Mouse (Mus musculus) bone marrow, adult 2 months (tissue): Measurements from ENCODE around the gene Ccl17. TPM values are rescaled to one million over a fixed set of nuclear protein-coding genes. Genes with fewer than 3 reads are reported as not detected.
"Not testable (repeated sequence)": the region's sequence is repeated elsewhere in the genome, so short reads cannot be mapped to it uniquely, and the experiment has no call there.

Source experiments
- H3K27ac ChIP-seq: fragments of 200-500 bp; 2 replicates; pipeline ENCODE4 v1.5.1; 2012; ENCODE audit warnings: low read depth, mild to moderate bottlenecking, control low read depth, inconsistent platforms, low read length; ENCODE audit not compliant: control insufficient read depth, poor library complexity, insufficient read depth
- H3K4me1 ChIP-seq: fragments of 200-500 bp; 2 replicates; pipeline ENCODE4 v1.6.1; 2011; ENCODE audit warnings: low read length; ENCODE audit not compliant: control insufficient read depth, insufficient read depth
- H3K4me3 ChIP-seq: fragments of 200-500 bp; replicated peaks from 2 replicates; pipeline ENCODE3; 2011; ENCODE audit warnings: mild to moderate bottlenecking, low read depth, low read length, control low read depth; ENCODE audit not compliant: control insufficient read depth
- CTCF ChIP-seq: fragments of 200-500 bp; IDR thresholded peaks from 2 replicates; pipeline ENCODE4 v1.5.1; 2011; ENCODE audit warnings: low read length, control low read depth; ENCODE audit not compliant: control insufficient read depth, insufficient read depth
- POLR2A ChIP-seq: fragments of 200-500 bp; IDR thresholded peaks from 2 replicates; pipeline ENCODE4 v1.6.1; 2011; ENCODE audit warnings: low read depth, mild to moderate bottlenecking, control low read depth, low read length, borderline replicate concordance; ENCODE audit not compliant: control insufficient read depth
- WGBS: fragments of 180-500 bp; shearing (Covaris S2); methylation state at CpG from one replicate; pipeline ENCODE4 v1.1.7; 2018; 5-methylcytosine and 5-hydroxymethylcytosine counted together
- polyA plus RNA-seq: library from polyadenylated mRNA; stranded (reverse); fragments of >200 nt; gene quantifications from 2 replicates; pipeline ENCODE4 v1.2.4, GENCODE M21; 2011; ENCODE audit warnings: low replicate concordance; ENCODE audit not compliant: missing spikeins, insufficient read depth, insufficient read length

The Ccl17 gene
- polyA plus RNA-seq, 1 experiment: not detected

DNA sequence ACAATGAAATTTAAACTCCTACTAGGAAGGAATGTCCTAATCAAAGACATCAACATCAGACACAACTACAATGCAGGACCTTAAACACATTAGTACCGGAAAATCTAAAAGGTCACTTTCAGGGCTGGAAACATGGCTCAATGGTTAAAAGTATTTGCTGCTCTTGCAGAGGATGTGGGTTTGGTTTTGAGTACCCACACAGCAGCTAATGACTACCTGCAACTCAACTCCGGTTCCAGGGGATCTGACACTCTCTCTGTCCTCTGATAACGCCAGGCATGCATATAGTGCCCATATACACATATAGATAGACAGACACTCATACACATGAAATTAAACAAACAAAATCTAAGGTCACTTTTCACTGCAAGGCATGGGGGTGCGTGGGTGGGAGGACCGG lies 16.0 kb downstream of the Ccl17 start:
- Histone ChIP-seq H3K4me3 (no peak overlapping the region), H3K4me1 (no peaks in the 10 kb centered on the region), H3K27ac (no peak overlapping the region)
- WGBS: 89% methylated on average over 5 of the region's 5 CpGs
- no peak for TF ChIP-seq CTCF
- no peak for TF ChIP-seq POLR2A

DNA sequence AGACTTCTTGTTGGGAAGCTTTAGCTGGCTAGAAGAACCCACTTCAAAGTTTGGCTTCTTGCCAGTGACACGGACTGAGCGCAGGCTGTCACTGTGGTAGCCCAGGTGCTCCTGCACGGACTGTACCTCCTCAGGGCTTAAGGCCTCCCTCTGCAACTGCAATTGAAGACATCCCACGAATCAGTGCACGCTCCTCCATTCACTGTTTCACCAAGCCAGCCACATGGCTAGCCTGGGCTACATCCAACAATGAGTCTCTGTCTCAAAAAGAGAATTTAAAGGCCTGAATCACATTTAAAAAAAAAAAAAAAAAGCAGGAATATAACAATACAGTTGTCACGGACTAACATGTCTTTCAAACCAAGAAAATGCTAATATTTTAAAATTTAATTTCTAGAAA lies 18.0 kb downstream of the Ccl17 start:
- no peak overlapping the region for H3K4me3 ChIP-seq
- H3K27ac ChIP-seq: no peak overlapping the region
- 80% methylated on average over 6 of the region's 6 CpGs for WGBS
- H3K4me1 ChIP-seq: no peaks in the 10 kb centered on the region
- TF ChIP-seq CTCF (no peak), POLR2A (no peak)

DNA sequence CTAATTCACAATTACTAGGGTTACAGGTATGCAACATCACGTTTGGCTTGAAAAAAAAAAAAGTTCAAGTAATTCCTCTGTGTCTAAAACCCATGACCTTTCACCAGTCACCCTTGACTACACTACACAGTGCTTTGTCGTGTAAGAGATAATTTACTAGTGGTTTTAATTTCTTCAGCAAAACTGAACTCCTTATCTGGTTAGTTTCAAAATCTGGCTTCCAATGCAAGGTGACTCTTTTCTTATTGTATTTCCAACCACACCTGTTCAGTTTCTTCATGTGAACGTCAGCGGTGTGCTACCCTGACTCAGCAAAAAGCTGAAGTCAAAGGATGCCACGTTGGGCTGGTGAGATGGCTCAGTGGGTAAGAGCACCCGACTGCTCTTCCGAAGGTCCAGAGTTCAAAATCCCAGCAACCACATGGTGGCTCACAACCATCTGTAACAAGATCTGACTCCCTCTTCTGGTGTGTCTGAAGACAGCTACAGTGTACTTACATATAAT lies 23.7 kb downstream of the Ccl17 start:
- WGBS: 58% methylated on average over 7 of the region's 7 CpGs
- H3K4me1 ChIP-seq, H3K27ac ChIP-seq, H3K4me3 ChIP-seq: not testable (repeated sequence)

DNA sequence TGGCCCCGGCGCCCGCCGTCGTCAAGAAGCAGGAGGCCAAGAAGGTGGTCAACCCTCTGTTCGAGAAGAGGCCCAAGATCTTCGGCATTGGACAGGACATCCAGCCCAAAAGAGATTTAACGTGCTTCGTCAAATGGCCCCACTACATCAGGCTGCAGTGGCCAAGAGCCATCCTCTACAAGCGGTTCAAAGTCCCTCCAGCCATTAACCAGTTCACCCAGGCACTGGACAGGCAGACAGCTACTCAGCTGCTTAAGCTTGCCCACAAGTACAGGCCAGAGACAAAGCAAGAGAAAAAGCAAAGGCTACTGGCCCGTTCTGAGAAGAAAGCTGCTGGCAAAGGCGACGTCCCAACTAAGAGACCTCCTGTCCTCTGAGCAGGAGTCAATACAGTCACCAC lies 25.5 kb downstream of the Ccl17 start:
- 82% methylated on average over 13 of the region's 13 CpGs for WGBS
- H3K4me3 ChIP-seq, H3K27ac ChIP-seq, H3K4me1 ChIP-seq: not testable (repeated sequence)

DNA sequence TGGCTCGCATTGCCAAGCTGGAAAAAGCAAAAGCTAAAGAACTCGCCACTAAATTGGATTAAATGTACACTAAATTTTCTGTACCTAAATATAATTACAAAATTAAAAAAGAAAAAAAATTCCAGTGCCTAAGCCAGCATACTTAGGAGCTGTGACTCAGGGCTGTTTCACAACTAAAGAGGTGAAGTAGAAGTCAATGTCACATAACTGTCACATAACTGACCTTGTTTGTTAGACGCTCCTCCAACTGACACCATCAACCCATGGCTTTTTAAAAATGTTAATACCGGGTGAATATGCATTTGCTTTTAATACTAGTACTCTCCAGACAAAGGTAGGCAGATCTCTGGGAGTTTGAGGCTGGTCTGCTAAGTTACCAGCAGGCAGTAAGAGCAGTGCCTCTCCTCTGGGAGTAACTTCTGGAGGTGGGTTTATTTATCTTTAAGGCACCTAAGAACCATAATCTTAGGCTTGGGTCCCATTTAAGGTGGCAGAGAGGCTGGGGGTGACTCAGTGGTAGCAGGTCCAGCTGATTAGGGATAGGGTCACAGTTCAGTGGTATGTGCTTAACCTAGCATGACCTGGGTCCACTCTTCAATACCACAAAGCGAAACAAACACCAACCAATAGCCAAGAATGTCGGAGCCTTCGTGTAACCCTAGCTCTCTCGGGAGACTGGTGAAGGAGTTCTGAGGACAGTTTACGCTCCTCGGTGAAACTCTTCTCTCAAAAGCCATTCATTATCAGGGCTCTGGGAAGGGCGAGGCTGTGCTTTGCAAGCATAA lies 26.4 kb downstream of the Ccl17 start:
- WGBS: 57% methylated on average over 11 of the region's 11 CpGs
- Histone ChIP-seq H3K27ac (no peak overlapping the region), H3K4me3 (peak overlapping the region; percentile 11), H3K4me1 (peaks cover 1% of the 10 kb centered on the region; the same call in 1 of the 2 replicates)
- TF ChIP-seq CTCF: no peak
- no peak for TF ChIP-seq POLR2A

DNA sequence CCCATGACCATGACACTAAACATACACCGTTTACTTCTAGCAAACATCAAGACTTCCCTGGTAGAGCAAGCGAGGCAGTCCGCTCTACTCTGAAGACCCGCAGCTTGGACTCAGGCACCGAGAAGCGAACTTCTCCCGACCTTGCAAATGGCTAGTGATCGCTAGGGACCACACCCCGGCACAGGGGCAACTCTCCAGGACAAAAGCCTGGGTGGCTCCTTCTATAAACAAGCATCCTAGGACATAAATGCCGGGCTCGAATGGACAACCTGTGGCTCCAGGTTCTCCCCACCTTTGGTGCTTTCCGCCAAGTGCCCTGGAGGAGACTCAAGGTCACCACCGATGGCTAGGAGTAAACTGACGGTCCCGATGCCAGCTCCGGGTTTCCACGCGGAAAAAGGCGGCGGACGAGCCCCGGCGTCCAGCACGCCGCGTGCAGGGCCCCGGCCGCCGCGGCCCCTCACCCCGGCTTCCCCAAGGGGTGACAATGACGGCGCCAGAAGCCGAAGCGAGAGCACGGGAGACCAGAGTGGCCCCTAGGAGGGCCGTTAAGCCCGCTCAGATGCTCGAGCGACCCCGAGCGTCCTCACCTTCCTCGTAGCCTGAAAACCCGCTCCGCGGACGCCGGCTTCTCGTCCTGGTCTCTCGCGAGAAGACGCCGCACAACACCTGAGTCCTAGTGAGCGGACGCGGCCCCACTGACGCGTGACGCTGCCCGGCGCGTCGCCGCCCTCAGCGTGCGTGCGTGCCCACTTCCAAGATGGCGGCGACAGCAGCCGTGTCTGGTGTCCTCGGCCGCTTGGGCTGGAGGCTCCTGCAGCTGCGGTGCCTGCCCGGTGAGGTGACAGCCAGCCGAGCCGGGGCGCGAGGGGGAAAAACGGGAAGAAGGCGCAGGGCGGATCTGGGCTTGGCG lies 27.7 kb downstream of the Ccl17 start, which contains the start of the genes Coq9 and Ciapin1:
Gene Coq9, plus strand, starts transcription at position 660 of the 913 bp plus-strand sequence.
Gene Ciapin1, minus strand, starts transcription at position 697 of the 913 bp plus-strand sequence.
- H3K4me1 ChIP-seq: peaks cover 1% of the 10 kb centered on the region; the same call in 1 of the 2 replicates
- WGBS: under 1% methylated on average over 82 of the region's 82 CpGs
- TF ChIP-seq POLR2A (peak; percentile 93), CTCF (no peak)

DNA sequence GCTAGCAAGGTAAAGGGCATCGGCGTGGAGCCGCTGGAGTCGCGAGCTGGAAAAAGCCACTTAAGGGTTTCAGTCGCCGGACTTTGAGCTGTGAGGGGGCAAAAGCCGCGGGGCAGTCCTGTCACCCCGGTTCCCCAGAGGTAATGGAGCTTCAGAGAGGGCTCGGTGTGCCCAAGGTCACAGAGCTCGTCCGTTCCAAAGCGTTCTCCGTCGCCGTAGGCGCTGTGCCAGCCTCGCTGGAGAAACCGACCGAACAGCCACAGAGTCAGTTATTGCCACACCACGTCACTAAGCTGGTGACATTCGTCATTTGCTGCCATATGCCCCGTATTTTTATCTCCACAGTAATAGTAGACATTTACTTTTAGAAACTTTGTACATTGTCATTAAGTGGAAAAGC lies 28.3 kb downstream of the Ccl17 start:
- TF ChIP-seq CTCF (no peak), POLR2A (peak; percentile 57; the same call in 1 of the 2 replicates)
- Histone ChIP-seq H3K27ac (peak overlapping the region; percentile 91), H3K4me1 (peaks cover 1% of the 10 kb centered on the region; the same call in 1 of the 2 replicates), H3K4me3 (peak overlapping the region; percentile 83)
- under 1% methylated on average over 24 of the region's 24 CpGs for WGBS

More for the DNA sequence above, 27.7 kb downstream of the Ccl17 start, which contains the start of the genes Coq9 and Ciapin1:
- Histone ChIP-seq H3K27ac (peak within 1 kb of the TSS; percentile 91), H3K4me3 (peak within 1 kb of the TSS; percentile 83)

DNA sequence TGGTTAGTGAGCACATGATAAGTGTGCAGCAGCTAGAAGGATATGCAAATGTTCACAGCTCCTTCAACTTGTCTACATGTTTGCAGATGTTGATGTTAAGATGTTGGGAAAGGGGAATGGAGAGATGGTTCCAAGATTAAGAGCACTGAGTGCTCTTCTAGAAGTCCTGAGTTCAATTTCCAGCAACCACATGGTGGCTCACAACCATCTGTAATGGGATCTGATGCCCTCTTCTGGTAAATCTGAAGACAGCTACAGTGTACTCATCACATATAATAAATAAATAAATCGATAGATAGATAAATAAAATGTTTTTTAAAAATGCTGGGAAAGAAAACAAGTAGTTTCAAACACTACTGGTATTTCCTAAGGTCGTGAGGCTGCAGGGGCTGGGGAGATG lies 30.9 kb downstream of the Ccl17 start:
- 76% methylated on average over 2 of the region's 2 CpGs for WGBS
- Histone ChIP-seq H3K4me1 (peaks cover 1% of the 10 kb centered on the region; the same call in 1 of the 2 replicates), H3K4me3 (no peak overlapping the region), H3K27ac (no peak overlapping the region)
- TF ChIP-seq POLR2A (no peak), CTCF (no peak)
